Mouse (Mus musculus): ENCODE measurements around the gene Nhlrc4.

Gene Nhlrc4

DNA sequence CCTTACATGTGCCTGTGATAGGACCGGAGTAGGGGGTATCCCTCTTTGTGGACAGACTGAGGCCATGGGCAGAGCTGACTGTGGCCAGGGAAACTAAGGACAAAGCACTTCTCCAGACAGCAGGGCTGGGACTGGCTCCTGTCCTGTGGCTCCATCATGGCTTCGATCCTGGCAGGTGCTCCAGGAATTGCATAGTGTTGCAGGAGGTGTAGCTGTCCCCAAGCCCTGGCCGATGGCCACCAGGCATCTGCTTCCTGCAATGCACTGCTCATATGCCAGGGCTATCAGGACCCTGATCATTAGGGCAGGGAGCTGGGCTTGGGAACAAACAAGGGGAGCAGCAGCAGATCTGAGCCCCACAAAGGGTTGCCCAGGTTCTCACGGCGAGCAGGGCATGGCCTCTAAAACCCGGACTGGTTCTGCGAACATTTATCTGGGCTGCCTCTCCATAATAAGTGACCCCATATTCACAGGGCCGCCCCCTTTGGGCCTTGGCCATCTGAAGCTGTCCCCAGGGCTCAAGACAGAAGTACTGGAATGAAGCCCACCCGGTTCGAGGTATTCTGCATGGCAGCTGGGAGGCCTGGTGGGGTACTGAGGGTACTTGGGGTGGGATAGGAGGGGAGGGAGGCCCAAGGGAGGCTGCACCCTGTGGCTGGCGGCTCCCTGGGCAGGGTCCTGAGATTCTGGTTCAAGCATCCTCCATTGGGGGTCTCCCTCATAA is 14.2 kb upstream of the Nhlrc4 start:
- no peak for DNase-seq (ENCODE audit: extremely low read depth, low read depth, low spot score)

- DNase-seq (ENCODE audit: extremely low read depth, low read depth, low spot score), result no peak
Observed at GRCm38 (mm10) chr17:25957586-25958051, 12.9 kb upstream of the Nhlrc4 start.

GRCm38 (mm10) chr17:25956631-25957030 is 11.9 kb upstream of the Nhlrc4 start:
- no peak for DNase-seq (ENCODE audit: extremely low read depth, low read depth, low spot score)

- no peak for DNase-seq (ENCODE audit: extremely low read depth, low read depth, low spot score)
Observed at GRCm38 (mm10) chr17:25956201-25956600, 11.4 kb upstream of the Nhlrc4 start.

DNA sequence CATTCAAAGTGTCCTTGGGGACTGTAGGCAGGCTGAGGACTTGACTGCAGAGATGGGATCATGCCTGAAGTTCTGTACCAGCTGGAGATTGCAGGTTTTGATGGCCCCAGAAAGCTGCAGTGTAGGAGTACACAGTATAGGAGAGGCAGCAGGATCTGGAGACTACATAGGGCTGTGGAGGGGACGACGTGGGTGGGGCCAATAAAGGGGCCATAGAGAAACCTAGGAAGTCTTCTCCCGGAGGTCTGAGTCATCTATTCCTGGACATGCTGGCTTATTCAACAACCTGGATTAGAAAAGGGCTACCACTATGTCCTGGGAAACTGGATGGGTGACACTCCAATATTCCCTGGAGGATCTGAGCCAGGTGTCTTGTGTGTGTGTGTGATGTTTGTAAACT is 11.0 kb upstream of the Nhlrc4 start:
- no peak for DNase-seq (ENCODE audit: extremely low read depth, low read depth, low spot score)

- DNase-seq (ENCODE audit: extremely low read depth, low read depth, low spot score), result no peak
Observed at GRCm38 (mm10) chr17:25954671-25955070, 9.9 kb upstream of the Nhlrc4 start.

DNA sequence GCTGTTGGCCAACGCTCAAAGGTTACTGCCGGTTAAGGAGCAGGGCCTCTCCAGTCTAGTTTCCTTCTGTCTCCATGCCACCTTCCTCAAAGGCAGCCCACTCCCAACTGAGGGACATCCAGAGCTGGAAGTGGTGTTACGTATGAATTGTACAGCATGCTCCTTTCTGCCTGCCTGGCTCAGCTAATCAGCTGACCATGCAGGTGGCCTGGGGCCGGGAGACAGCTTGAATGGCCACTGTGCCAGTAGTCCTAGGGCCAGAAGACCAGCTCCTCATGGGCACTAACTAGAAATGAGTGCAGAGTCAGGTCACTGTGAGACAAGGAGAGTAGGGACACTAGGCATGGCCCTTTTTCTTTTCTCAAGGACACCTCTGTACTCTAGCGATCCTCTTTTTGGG is 8.4 kb upstream of the Nhlrc4 start:
- DNase-seq (ENCODE audit: extremely low read depth, low read depth, low spot score), result no peak

DNA sequence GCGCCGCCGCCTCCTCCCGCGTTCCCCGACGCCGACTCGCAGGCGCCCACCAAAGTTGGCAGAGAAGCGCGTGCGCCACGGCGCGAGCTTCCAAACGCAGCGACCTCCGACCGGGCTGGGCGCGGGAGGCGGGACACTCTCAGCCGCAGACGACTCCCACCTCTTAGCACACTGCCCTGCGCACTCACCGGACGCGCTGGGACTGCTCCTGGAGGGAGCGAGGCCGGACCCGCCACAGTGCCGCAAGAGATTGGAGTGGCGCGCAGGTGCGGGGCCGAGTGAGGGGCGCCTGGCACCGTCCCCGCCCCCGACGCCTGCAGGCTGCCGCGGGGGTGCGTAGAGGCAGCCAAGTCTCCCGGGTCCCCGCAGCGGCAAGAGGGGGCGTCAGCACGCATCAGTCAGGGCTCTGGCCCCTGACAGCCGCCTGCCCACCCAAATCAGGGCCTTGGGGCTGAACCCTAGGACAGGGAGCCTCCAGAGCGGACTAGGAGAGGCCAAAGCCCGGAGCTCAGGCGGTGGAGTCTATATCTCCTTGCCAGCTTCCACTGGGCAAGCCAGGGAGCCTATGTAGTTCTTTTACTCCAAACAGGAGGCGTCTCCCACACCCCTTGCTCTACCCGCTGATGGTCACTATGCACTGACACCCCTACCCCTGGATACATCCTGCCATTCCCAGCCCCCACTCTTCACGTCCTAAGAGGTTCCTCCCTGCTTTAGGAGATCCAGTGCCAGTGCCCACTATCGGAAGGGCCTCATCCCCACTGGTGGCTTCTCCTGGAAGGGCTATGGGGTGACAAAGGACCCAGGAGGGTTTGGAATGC is 7.3 kb upstream of the Nhlrc4 start, which contains the start of gene A930017K11Rik:
A930017K11Rik (minus strand) TSS at position 763 of the 821 bp plus-strand sequence.
- no peak for DNase-seq (ENCODE audit: extremely low read depth, low read depth, low spot score)

DNA sequence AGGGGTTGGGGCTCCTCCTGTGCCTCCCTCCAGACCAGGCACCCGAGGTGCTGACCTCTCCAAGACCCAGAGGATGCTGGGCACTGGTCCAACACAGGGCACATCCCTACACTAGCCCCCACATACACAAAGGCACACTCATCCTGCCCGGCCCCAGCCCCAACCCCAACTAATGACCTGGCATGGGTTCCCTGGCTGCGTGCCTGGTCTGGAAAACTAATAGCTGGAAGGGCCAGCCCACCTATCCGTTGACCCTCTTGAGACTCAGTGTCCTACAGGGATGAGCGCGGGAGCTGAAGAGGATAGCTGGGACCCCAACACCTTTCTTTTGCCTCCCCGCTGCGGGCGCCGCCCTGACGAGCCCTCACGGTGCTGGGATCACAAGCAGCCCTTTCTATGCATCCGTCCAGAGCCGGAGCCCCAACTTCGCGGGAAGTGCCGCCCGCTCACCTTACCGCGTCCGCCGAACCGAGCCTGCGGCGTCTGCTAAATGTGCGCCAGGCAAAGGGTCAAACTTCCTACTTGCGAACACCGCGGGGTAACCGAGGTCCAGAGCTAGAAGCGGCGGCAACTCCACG is 6.6 kb upstream of the Nhlrc4 start:
- DNase-seq (ENCODE audit: extremely low read depth, low read depth, low spot score), result no peak

DNA sequence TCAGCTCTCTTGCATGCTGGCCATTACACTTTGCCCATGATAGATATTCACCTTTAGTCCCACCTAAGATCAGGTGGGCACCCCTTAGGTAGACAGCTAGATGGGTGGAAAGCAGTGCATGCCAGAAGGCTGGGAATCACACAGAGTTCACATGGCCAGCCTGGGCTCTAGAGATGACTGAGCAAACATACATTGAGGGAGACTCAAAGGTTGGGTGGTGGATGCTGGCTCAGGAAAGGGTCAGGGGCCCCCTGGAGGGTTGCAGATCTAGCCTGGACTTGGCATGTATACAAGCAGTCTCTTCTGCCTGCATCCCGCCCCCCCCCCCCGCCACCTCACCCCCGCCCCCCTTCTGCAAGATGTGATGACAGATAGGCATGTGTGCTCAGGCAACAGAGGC is 5.9 kb upstream of the Nhlrc4 start:
- DNase-seq (ENCODE audit: extremely low read depth, low read depth, low spot score), result no peak

- no peak for DNase-seq (ENCODE audit: extremely low read depth, low read depth, low spot score)
Observed at GRCm38 (mm10) chr17:25949981-25950380, 5.2 kb upstream of the Nhlrc4 start.

DNA sequence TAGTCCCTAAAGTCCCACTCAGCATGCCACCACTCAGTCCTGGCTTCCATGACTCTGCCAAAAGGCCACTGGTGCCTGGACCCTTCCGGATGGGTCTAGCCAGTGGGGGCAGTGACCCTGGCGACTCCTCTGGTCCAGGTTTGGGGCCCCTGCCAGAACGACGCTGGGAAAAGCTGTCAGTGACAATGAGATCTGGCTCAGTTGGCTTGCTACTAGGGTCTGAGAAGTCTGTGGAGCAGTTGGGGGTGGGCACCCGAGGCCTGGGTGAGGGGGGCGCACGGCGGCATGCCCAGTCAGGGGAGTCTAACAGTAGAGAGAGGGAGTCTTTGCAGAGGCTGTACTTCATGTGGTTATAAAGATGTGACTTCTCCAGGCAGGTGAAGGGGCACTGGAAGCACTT is 3.3 kb upstream of the Nhlrc4 start:
- DNase-seq (ENCODE audit: extremely low read depth, low read depth, low spot score), result no peak

GRCm38 (mm10) chr17:25947576-25947975 is 2.8 kb upstream of the Nhlrc4 start:
- DNase-seq (ENCODE audit: extremely low read depth, low read depth, low spot score), result no peak

DNA sequence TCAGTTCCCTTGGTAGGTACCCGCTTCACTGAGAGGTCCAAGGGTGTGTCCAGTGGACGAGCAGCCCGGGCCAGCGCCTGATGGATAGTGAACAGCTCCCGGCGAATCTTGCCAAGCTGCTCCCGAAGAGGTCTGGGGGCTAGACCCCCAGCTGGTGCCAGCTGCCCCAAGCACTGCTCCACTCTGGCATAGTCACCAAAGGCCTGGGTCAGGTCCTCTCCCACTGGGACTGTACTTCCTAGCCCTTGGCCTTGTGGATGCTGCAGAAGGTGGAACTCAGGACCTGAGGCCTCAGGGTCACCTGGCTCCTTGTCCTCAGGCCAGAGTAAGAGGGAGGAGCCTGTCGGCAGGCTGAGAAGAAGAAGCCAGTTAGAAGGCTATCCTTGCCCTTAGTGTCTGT is 2.1 kb upstream of the Nhlrc4 start:
- no peak for DNase-seq (ENCODE audit: extremely low read depth, low read depth, low spot score)

DNA sequence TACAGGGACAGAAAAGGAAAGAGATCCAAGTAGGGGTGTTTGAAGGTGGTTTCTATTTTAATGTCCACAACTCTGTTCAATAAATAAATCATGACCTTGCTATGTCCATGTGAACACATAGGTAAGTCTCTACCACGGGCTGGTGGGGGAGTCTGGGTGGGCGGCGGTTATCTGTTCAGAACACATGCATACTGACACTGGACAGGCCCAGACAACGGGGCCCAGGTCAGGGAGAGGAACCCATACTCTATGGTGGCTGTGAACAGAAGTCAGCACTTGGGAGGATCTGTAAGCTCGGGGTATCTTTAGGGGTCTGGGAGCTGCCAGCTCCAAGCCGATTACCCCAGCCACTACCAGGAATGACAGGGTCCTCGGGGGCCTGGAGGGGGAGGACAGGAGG is 1.6 kb upstream of the Nhlrc4 start:
- no peak for DNase-seq (ENCODE audit: extremely low read depth, low read depth, low spot score)

GRCm38 (mm10) chr17:25945517-25946155 is 875 bp upstream of the Nhlrc4 start:
- no peak for DNase-seq (ENCODE audit: extremely low read depth, low read depth, low spot score)

- DNase-seq (ENCODE audit: extremely low read depth, low read depth, low spot score), result no peak
Observed at GRCm38 (mm10) chr17:25943769-25944168, 992 bp downstream of the Nhlrc4 start.

- DNase-seq (ENCODE audit: extremely low read depth, low read depth, low spot score), result no peak
Observed at GRCm38 (mm10) chr17:25943221-25943620, 1.5 kb downstream of the Nhlrc4 start.

- DNase-seq (ENCODE audit: extremely low read depth, low read depth, low spot score), result no peak
Observed at GRCm38 (mm10) chr17:25942597-25943151, 2.1 kb downstream of the Nhlrc4 start.

GRCm38 (mm10) chr17:25941511-25942241 is 3.1 kb downstream of the Nhlrc4 start:
- DNase-seq (ENCODE audit: extremely low read depth, low read depth, low spot score), result no peak

Measured in fat pad, adult 2 months (tissue).